Mouse (Mus musculus) thymus, postnatal 14 days (tissue): ENCODE measurements around the gene 2210011C24Rik.

Experiments
- DNase-seq: peaks from one replicate; pipeline ENCODE4 v3.0.0; 2021

Gene 2210011C24Rik

DNA sequence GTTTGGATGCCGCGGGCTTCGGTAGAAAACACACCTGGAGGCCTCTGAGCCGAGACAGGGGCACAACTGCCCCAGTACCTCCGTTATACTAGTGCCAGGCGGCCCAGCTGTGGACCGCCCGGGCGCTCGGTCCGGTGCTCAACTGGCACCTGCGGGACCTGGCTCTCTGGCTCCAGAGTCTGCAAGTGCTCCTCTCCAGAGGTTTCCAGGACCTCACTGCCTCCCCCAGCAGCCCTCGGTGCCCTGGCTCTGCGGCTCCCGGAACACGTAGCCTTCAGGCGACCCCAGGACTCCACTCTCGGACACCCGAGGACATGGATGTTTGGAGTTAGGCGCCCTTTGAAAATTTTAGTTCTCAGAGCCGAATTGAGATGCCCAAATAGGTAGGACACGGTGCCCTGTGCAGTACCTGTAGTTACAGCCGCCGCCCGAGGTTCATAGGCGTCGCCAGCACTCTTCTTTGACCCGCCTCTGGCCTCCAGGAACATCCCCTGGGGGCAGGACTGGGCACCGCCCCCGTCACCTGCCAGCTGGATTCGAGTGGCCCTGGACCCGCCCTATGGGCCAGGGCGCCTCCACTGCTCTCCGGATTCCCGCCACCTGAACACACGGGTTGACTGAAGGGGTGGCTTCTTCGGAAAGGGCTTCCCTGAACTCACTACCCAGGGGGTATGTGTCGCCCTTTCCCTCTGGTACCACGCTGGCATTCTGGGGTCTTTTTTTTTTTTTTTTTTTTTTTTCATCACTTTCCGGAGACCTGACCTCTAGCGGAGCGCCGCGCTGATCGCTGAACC is at the start of gene 2210011C24Rik:
Gene 2210011C24Rik, minus strand, starts transcription at position 467 of the 794 bp plus-strand sequence.
- DNase-seq, result no peak

DNA sequence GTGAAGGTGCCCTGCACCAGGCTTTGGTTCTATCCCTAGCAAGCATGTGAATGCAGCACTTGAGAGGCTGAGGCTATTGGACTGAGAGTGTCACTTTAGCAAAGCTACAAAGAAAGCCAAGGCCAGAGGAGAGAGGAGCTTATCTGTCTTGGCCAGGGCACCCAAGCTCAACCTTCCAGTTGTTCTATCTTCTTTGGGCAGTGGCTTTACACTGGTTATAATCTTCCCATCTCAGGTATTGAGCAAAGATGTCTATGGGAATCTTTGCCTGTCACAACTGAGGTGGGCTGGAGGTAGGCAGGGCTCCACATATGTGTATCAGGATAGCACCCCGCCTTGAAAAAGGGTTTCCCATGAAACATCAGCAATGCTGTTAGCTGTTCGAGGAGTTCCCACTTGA is 48.3 kb upstream of the 2210011C24Rik start:
- no peak for DNase-seq

DNA sequence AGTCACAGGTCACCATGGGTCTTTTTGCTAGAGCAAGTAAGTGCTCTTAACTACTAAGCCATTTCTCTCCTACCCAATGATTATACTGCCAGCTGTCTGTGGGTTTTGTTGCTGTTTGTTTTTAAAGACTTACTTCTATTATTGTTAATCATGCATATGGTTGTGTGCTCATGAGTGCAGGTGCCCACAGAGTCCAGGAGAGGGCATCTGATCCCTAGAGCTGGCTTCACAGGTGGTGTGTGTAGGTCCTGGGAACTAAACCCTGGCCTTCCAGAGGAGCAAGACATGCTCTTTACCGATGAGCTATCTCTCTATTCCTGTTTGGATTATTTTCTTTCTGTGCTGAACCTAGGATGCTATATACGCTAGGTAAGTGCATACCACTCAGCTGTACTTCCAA is 47.3 kb upstream of the 2210011C24Rik start:
- DNase-seq, result no peak

DNA sequence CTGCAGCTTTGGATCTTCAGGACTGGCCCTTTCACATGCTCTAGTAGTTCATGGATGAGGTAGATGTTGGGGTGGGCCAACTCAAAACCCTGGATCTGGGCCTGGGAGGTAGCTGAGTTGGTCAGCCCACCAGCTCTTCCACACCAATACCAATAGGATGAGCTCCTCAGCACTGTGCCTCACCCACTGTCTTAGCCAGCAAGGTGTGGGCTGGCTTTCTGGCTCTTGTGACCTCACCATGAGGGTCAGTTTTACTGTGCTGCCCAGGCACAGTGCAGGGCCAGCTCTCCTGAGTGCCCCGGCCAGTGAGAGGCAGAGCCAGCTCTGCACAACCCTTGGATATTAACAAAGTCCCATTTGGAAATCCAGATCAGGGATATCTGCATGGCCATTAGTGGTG is 45.9 kb upstream of the 2210011C24Rik start:
- no peak for DNase-seq

DNA sequence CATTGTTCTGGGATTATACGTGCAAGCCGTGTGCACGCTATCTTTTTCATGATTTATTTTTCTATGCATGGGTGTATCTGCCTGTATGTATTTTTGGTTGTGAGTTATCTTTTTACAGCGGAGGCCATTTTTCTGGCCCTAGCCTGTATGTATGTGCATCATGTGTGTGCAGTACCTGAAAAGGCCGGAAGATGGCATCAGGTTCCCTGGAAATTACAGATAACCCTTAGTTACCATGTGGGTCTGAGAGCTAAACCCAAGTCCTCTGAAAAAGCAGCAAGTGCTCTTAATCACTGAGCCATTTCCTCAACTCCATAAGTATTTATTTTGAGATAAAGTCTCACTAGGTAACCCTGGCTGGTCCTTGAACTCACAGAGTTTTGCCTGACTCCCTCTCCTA is 41.3 kb upstream of the 2210011C24Rik start:
- no peak for DNase-seq

DNA sequence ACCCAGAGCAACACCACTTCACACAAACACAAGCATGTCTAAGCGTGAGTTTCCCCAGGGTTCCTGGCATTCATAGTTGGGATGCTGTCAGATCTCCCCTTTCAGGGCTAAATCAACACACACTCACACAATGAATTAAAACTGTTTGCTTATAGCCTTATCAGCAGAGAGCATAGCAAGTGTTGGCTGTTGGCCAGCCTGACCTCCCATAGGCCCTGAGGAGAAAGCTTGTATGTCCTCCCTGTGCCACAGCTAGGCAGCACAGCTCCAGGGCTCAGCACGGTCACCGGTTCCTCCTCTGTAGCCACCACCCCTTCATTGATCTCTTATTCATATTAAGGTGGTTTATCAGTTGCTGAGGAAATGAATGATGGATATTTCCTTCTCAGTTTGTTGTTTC is 40.8 kb upstream of the 2210011C24Rik start:
- no peak for DNase-seq

DNA sequence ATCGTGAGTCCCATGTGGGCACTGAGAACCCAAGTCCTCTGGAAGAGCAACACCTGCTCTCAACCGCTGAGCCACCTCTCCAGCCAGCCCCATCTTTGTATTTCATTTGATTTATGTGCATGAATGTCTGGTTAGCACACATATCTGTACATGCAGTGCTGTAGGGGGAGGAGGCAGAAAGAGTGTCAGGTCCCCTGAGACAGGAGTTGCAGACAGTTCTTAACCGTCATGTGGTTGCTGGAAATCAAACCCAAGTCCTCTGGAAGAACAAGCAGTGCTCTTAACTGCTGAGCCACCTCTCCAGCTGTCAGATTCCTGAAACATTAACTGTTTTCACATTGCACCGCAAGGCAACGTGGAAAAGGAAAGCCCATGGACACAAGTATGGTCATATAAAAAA is 36.2 kb upstream of the 2210011C24Rik start:
- no peak for DNase-seq

DNA sequence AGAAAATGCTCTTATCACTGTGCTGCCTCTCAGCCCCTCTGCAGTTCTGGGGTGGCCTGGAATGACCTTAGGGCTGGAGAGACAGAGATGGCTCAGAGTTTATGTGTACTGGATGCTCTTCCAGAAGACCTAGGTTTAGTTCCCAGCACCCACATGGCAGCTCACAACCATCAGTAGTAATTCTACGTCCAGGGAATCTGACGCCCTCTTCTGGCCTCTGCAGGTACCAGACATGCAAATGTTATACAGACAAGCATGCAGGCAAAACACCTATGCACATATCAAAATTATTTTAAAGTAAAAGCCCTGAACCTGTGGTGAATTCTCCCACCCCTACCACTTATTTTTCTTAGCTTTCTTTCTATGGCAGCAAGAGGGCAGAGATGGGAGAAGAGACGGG is 34.5 kb upstream of the 2210011C24Rik start:
- DNase-seq, result no peak

DNA sequence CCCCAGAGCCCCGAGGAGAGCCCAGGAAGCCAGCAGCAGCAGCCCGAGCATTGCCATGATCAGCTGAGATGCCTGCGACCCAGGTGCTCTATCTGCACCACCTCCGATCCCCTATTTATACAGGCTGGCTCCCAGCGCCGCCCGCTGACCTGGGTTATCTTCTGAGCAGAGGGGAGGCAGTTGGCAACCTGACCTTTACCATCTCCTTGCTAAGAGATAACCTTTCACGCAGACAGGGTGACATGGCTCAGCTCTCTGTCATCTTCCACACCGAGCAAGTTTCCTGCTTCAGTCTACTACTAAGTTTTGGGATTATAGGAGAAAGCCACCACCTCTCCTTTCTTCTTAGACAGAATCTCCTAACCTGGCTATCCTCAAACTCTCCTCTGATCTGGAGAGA is 32.9 kb upstream of the 2210011C24Rik start, which contains the start of gene Rln3:
Gene Rln3, minus strand, starts transcription at position 101 of the 400 bp plus-strand sequence.
- DNase-seq, result no peak

DNA sequence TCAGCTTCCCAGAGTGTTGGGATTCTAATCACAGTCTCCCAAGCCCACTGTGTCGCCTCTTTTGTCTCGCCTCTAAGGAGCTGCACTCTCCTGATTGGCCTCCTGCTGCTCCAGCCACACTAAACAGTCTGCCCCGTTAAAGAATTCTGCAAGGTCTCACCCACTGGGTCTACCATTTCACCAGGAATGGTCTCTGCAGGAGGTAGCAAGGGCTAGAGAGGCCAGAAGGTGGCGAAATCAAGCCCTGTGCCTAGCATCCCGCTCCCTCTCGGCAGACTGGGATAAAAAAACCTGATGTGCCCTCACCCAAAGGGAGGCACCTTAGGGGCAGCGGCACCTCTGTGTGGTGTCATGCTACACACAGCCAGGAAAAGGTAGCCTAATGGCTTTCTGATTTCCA is 32.1 kb upstream of the 2210011C24Rik start:
- DNase-seq, result no peak

DNA sequence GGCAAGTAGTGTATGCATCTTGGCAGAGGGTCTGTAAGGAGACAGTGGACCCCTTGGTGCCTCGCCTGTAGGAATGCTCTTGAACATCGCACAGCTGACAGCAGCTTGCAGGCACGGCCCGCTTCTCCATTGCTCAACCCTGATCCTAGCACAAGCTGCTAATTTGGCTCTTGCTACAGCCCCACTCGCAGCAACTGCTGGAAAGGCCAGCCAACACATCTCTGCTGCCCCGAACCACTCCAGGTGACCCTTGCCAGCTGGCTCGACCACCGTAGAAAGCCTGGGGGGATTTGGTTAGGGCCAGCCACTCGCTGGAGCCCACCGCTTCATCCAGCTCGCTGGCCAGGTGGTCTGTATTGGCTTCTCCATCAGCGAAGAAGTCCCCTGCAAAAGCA is 31.0 kb upstream of the 2210011C24Rik start:
- DNase-seq, result no peak

DNA sequence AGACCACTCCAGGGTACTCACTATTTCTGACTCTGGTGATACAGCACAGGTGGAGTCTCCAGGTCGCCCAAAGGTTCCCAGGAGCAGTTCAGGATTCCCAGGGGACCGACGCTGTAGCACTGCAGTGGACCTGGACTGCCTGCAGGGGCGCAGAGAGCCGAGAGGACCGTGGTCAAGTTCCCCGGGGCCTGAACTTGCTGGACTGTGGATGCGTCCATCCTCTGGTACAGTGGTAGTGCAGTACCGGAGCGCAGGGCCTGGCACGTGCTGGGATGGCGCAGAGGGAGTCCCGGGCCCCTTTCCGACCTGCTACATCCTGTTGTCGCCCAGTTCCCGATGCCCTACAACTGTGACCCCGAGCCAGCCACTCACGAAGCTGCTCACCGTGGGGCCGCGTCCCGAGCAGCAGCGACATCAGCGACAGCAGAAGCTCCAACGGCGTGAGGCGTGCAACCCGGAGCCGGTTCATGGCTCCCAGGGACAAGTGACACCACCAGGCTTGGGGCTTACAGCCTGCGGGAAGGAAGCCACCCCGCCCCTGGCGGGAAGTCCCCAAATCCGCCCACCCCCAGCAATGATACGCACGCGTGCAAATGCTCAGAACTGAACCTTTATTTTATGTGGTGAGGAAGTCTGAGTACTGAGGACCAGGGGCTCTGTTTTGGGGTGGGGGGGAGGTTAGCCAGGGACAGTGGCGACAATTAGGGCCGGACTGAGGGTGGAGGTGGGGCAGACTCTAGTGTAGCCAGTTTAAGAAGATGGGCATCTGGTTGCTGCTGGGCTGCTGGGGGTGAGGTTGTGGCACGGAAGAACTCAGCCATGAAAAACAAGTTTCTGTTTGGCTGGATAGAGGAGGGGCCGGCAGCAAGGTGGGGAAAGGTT is 30.3 kb upstream of the 2210011C24Rik start, which contains the start of gene Il27ra:
Gene Il27ra, minus strand, starts transcription at position 524 of the 882 bp plus-strand sequence.
- DNase-seq, result peak; percentile 85

DNA sequence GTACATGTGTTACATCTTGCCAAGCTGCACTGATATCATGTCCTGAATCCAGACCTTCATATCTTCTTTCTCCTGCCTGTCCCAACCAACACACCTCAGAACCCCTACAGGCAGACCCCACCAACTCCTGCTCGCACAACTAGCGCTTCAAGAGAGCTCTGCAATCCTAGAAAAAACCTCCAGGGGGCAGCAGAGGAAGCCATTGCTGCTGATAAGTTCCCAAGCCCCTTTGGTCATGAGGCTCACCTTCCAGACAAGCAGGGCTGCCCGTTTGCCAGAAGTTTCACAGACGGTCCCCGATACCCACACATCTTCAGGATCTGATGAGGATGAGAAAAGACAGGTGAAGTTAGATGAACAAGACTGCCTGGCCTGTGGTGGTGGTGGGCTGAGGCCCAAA is 27.1 kb upstream of the 2210011C24Rik start:
- DNase-seq, result peak; percentile 87

DNA sequence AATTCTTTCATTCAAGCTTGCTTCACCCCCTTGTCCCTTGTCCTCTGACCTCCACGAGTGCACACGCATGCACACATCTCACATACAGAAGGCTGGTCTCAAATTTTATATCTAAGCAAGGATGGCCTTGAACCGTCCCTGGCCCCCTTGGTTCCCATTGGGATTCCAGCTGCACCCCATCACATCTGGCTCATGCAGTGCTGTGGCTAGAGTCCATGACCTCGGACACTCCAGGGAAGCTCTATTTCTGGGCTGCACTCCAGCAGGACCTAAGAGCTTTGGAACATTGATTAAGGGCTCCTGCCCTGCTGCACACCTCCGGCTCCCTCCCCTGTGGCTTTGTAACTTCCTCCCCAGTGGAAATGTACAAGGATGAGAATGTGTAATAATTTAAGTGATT is 26.0 kb upstream of the 2210011C24Rik start:
- no peak for DNase-seq

DNA sequence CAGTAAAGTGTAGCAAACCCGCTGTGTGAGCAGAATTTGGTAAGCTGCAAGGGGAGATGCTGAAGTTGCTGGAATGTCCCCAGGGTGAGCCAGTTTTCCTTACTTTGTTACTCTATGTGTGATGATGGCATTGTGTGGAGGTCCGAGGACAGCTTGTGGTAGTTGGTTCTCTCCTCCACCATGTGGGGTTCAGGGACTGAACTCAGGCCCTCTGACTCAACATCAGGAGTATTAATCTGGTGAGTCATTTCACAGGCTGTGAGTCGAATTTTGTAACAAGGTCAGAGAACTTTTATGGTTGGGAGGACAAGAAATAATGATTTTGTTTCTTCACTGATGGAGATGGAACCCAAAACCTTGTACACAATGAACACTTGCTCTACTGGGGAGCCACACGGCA is 20.8 kb upstream of the 2210011C24Rik start:
- no peak for DNase-seq

DNA sequence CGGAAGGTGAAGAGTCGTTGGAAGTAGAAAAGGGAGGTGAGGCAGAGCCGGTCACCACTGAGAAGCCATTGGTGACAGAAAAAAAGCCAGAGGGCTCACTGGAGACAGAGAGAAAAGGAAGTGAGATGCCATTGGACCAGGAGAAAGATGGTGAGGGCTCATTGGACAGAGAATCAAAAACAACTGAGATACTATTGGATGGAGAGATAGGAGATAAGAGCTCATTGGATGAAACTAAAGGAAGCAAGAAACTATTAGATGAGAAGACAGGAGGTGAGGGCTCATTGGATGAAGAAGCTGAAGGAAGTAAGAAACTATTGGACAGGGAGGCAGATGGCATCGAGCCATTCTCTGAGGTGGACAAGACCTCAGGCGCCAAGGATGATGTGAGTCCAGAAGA is 17.3 kb upstream of the 2210011C24Rik start:
- DNase-seq, result no peak

DNA sequence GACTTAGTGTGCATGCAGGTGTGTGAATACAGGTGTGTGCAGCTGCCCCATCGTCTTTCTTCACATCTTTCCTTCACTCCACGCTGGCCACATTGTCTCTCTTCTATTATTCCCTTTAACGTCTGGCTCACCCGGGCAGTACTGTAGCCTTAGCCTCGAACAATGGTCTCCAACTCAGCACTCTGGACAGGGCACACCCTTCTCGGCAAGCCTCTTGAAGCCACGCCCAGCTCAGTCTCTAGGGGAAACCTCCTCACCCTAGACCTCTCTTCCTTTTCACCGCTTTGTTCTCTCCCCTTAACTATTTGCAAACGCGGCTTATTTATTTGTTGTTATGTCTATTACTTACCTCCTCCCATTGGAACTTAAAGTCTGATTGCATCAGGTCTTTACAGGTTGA is 15.5 kb upstream of the 2210011C24Rik start:
- no peak for DNase-seq

DNA sequence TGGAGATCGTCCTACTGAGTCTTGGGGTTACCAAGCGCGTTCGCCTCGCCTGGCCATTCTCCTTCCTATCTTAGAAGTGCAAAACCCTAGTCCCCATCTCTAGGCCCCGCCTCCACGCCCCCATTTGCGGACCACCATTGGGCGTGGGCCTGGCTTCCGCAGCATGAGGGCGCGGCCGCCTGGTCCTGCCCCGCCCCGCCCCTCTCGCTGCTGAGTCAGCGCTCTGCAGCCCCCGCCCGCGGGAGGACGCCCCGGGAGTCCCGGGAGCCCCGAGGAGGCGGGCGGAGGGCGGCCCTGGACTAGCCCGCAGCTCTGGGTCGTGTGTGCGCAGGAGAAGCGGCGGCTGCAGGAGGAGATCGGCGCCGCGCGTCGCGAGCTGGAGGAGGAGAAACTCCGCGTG is 13.9 kb upstream of the 2210011C24Rik start:
- DNase-seq, result peak; percentile 88

DNA sequence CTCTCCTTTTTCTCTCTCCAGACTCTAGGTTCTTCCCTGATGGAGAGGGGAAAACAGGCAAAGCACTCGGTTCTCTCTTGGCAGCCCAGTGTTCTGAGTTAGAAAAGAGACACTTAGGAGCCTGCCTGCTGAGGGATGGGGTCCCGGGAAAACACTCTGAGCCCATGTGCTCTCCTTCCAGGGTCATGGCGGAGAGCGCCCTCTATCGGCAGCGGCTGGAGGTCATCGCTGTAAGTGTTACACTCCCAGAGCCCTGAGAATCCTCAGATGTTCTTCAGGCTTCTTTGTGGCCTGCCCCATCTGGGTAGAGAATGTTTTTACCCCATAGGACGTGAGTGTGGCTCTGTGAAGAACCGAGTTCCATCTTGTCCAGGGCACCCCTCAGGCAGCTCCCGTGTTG is 12.2 kb upstream of the 2210011C24Rik start:
- peak; percentile 78 for DNase-seq

DNA sequence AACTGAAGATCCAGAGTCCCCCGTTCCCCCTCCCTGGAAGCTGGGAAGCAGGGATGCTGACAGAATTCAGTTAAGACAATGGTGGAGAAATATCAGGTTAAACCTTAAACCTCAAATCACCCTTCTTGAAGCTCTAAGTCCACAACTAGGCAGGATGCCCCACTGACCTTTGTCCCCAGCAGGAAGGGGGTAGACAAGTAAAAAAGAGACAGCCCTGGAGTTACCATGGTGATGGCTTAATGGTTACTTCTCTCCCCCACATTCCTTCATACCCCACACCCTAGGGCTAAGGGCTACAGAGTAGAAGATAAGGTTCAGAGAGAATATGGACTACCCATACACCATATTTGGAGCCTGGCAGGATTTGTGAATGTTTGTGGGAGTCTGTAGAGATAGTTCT is 11.7 kb upstream of the 2210011C24Rik start:
- no peak for DNase-seq

DNA sequence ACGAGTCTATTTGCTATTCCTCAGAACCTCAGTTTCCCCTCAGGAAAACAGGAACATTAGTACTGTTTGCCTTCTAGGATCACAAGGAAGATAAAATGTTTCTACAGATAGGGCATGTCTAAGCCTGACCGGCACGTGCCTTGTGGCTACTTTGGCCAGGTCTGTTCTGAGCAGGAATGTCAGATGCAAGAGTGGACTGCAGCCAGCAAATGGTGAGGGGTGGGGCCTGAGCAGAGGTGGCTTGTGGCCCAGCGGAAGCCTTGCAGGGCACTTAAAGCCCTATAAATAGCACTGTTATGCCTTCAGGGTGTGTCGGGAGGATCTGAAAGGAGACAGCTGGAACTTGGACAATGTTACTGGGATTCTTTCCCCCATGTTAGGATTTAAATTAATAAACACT is 11.1 kb upstream of the 2210011C24Rik start:
- DNase-seq, result no peak

DNA sequence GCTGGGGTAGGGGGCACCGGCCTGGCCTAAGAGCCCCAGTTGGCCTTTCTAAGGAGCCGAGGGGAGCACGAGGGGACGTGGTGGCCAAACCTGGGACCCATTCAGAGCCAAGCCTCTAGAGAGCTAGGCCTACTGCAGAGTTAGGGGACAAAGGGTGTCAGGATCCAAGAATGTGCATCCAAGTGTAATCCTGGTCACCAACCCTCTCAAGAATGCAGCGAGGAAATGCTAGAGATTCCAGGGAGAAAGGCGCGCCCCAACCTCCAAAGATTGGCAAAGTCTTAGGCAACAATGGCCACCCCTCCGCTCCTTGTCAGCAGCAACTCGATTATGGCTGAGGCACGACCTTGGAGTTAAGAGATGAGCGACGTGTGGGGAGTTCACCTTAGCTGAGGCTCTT is 9.6 kb upstream of the 2210011C24Rik start:
- no peak for DNase-seq

DNA sequence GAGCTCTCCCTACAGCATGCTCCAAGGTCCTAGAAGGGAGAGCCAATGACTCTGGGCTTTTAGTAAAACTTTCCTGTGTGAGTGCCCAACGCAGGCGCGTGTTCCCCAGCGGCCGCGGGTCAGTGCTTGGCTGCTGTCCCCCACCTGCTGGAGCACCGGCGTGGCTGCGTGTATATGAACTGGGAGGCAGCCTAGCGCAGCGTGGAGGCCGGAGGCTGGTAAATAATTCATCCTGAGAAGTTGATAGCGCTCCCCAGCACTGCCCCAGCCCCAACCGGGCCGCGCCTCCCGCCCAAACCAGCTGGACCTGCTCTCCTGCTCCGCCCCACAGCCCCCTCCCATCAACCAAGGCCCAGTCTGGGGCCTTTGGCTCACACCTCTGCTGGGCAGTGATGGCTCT is 9.1 kb upstream of the 2210011C24Rik start, which contains the start of gene Palm3:
Gene Palm3, plus strand, starts transcription at position 376 of the 400 bp plus-strand sequence.
- DNase-seq, result no peak

DNA sequence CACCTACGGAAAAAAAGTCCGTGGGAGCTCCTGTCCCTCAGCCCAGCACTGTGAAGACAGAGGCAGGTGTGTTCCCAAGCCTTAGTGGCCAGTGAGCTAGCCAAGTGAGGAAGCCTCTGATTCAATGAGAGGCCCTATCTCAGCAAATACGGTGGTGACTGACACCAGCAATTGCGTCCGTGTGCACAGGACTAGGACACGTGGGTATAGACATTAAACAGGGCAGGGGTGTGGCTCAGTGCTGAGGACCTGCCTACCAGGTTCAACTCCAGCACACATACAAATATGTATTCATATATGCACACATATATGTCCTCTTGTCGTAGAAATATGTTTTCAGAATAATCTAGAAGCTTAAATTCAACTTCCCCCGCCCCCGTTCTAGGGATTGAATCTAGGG is 7.8 kb upstream of the 2210011C24Rik start:
- DNase-seq, result no peak
